Mouse (Mus musculus): ENCODE results near the gene Syne2. TPM values are rescaled to one million over a fixed set of nuclear protein-coding genes. Genes with fewer than 3 reads are reported as not detected.

Syne2 gene
- total and polyA plus RNA-seq, 3 experiments, result 3.9 to 7.5 (median 4.9) TPM

GRCm38 (mm10) chr12:76130281-76130680 is 312.3 kb downstream of the Syne2 start:
- dilution Hi-C loops (cut with MboI; ENCODE audit: extremely low pct_ligation_motif_present, extremely low pct_unique_long_range_greater_than_20kb, low sequenced_read_pairs), result no loop called here
- H3K4me1 ChIP-seq (ENCODE audit: control insufficient read depth in 1 of 2, insufficient read depth in 2 of 2), result no peaks in the 10 kb centered on the region
- no peak overlapping the region for H3K27ac ChIP-seq (ENCODE audit: insufficient read depth, low read depth)
- no peaks in the 10 kb centered on the region for H3K27me3 ChIP-seq (replicated peaks)
- no peaks in the 10 kb centered on the region for H3K36me3 ChIP-seq (replicated peaks in 1 of 2; ENCODE audit: control insufficient read depth in 1 of 2, insufficient read depth in 1 of 2, low read length in 1 of 2)
- H3K4me3 ChIP-seq (replicated peaks in 1 of 3; ENCODE audit: low read depth in 2 of 3, low read length in 2 of 3, poor library complexity in 1 of 3), result no peak overlapping the region
- in situ Hi-C loops (cut with MboI; ENCODE audit: low pct_ligation_motif_present, low pct_unique_long_range_greater_than_20kb, low sequenced_read_pairs), result no loop called here
- DNase-seq (ENCODE audit: extremely low read depth), result peak; percentile 48
- H3K79me2 ChIP-seq (replicated peaks; ENCODE audit: control insufficient read depth, extremely low read depth, insufficient read depth, poor library complexity, severe bottlenecking), result no peaks in the 10 kb centered on the region
- H3K4me2 ChIP-seq (ENCODE audit: insufficient read depth, low read depth, poor library complexity, severe bottlenecking), result no peak overlapping the region
- TF ChIP-seq ETS1 (conservative IDR thresholded peaks at IDR 0.05; ENCODE audit: low read depth, low read length), result no peak
- TF ChIP-seq USF2 (conservative IDR thresholded peaks at IDR 0.05; ENCODE audit: low read depth, low read length), result no peak
- no peak for TF ChIP-seq GABPA (IDR thresholded peaks at IDR 0.05; ENCODE audit: insufficient replicate concordance, low read depth, low read length)
- no peak for TF ChIP-seq KAT2A (IDR thresholded peaks at IDR 0.05; ENCODE audit: insufficient replicate concordance, low read length)
- no peak for TF ChIP-seq JUND (conservative IDR thresholded peaks at IDR 0.05; ENCODE audit: low read depth, low read length)
- no peak for TF ChIP-seq NRF1 (IDR thresholded peaks at IDR 0.05; ENCODE audit: low read depth, low read length)
- no peak for TF ChIP-seq MAZ (IDR thresholded peaks at IDR 0.05; ENCODE audit: low read depth, low read length)
- no peak for TF ChIP-seq MAX (IDR thresholded peaks at IDR 0.05; ENCODE audit: low read length)
- peak; percentile 84 for TF ChIP-seq SMC3 (IDR thresholded peaks at IDR 0.05; ENCODE audit: low read depth, low read length)
- TF ChIP-seq HCFC1 (IDR thresholded peaks at IDR 0.05; ENCODE audit: low read depth, low read length), result no peak
- TF ChIP-seq UBTF (IDR thresholded peaks at IDR 0.05; ENCODE audit: low read depth, low read length), result no peak
- no peak for TF ChIP-seq EP300 (IDR thresholded peaks at IDR 0.05; ENCODE audit: low read length)
- TF ChIP-seq CTCF (conservative IDR thresholded peaks at IDR 0.05 in 1 of 2, IDR thresholded peaks at IDR 0.05 in 1 of 2; ENCODE audit: low read depth in 2 of 2, low read length in 2 of 2), result peak; percentile 75 to 82
- TF ChIP-seq CHD2 (IDR thresholded peaks at IDR 0.05; ENCODE audit: low read length), result no peak
- no peak for TF ChIP-seq MEF2A (IDR thresholded peaks at IDR 0.05; ENCODE audit: borderline replicate concordance, low read depth, low read length)
- TF ChIP-seq SIN3A (IDR thresholded peaks at IDR 0.05; ENCODE audit: low read length), result no peak
- no peak for TF ChIP-seq ELF1 (IDR thresholded peaks at IDR 0.05; ENCODE audit: low read depth, low read length)
- no peak for TF ChIP-seq POLR2A (IDR thresholded peaks at IDR 0.05; ENCODE audit: low read depth, low read length)
- TF ChIP-seq RAD21 (IDR thresholded peaks at IDR 0.05; ENCODE audit: low read depth, low read length), result peak; percentile 56
- TF ChIP-seq ZMIZ1 (IDR thresholded peaks at IDR 0.05; ENCODE audit: low read depth, low read length), result no peak
- no peak for TF ChIP-seq PAX5 (IDR thresholded peaks at IDR 0.05; ENCODE audit: low read length)
- no peak for TF ChIP-seq TCF12 (IDR thresholded peaks at IDR 0.05; ENCODE audit: low read depth, low read length)
- TF ChIP-seq ZKSCAN1 (IDR thresholded peaks at IDR 0.05; ENCODE audit: borderline replicate concordance, low read depth, low read length), result no peak
- no peak for TF ChIP-seq BHLHE40 (IDR thresholded peaks at IDR 0.05; ENCODE audit: low read depth, low read length)
- TF ChIP-seq POLR2AphosphoS2 (IDR thresholded peaks at IDR 0.05; ENCODE audit: low read depth, low read length), result no peak
- H3K9ac ChIP-seq (ENCODE audit: insufficient read depth, low read depth), result no peak overlapping the region
- H3K9me3 ChIP-seq (replicated peaks; ENCODE audit: low read length), result no peaks in the 10 kb centered on the region

Measured in CH12.LX (cell line).